Mouse (Mus musculus) lung, embryonic 16.5 days (tissue): ENCODE measurements around the gene Apol6. TPM values are rescaled to one million over a fixed set of nuclear protein-coding genes. Genes with fewer than 3 reads are reported as not detected.

Source experiments
- ATAC-seq: fragments of 200-750 bp; cut with Nextera tagmentation; 2 replicates; pipeline ENCODE4 v1.8.0; 2017; ENCODE audit warnings: low read depth, mild to moderate bottlenecking, moderate library complexity
- H3K27ac ChIP-seq: fragments of 300-500 bp; sonication (generic); 2 replicates; pipeline ENCODE4 v1.5.1; 2014; ENCODE audit warnings: mild to moderate bottlenecking, control low read depth, low read length
- H3K27me3 ChIP-seq: fragments of 300-500 bp; sonication (generic); 2 replicates; pipeline ENCODE4 v1.6.1; 2014; ENCODE audit warnings: low read depth, low read length, mixed read lengths; ENCODE audit not compliant: control insufficient read depth, insufficient read depth
- H3K36me3 ChIP-seq: fragments of 300-500 bp; sonication (generic); 2 replicates; pipeline ENCODE4 v1.6.1; 2014; ENCODE audit warnings: low read length; ENCODE audit not compliant: control insufficient read depth, insufficient read depth
- H3K4me1 ChIP-seq: fragments of 300-500 bp; sonication (generic); replicated peaks from 2 replicates; pipeline ENCODE4 v1.6.1; 2014; ENCODE audit warnings: low read length, mixed read lengths; ENCODE audit not compliant: control insufficient read depth, insufficient read depth
- H3K4me2 ChIP-seq: fragments of 300-500 bp; sonication (generic); 2 replicates; pipeline ENCODE4 v1.6.1; 2014; ENCODE audit warnings: low read depth, low read length, control low read depth
- H3K4me3 ChIP-seq: fragments of 300-500 bp; sonication (generic); 2 replicates; pipeline ENCODE4 v1.5.1; 2014; ENCODE audit warnings: mild to moderate bottlenecking, low read length, control low read depth
- H3K9ac ChIP-seq: fragments of 300-500 bp; sonication (generic); 2 replicates; pipeline ENCODE4 v1.6.1; 2014; ENCODE audit warnings: low read length, control low read depth
- H3K9me3 ChIP-seq: fragments of 300-500 bp; sonication (generic); 2 replicates; pipeline ENCODE4 v1.6.1; 2016; ENCODE audit warnings: low read length; ENCODE audit not compliant: control insufficient read depth
- WGBS: fragments of 180-500 bp; shearing (Covaris S2); extraction: QIAGEN DNeasy Blood & Tissue Kit; methylation state at CpG from one replicate; pipeline ENCODE4 v1.1.7; 2014; 5-methylcytosine and 5-hydroxymethylcytosine counted together
- polyA plus RNA-seq: library from polyadenylated mRNA; unstranded; fragments of >200 nt; fragmentation: Nextera tagmentation; extraction: Ambion mirVana; gene quantifications from 2 replicates; pipeline ENCODE4 v1.2.1, GENCODE M21; 2015

Apol6 gene
- polyA plus RNA-seq, 1 experiment from 2014 or later: 0.06 TPM

- H3K36me3 ChIP-seq: peaks cover 2% of the 10 kb centered on the region
- 0 out of 2 replicates have a peak, but pooled peaks cover 2% of the 10 kb centered on the region for H3K4me1 ChIP-seq
- H3K27ac ChIP-seq: no peak overlapping the region
- peak; percentile 53; the same call in 1 of the 2 replicates for ATAC-seq
- WGBS: 15% methylated on average over 10 of the region's 10 CpGs
- H3K9me3 ChIP-seq: no peaks in the 10 kb centered on the region
- H3K9ac ChIP-seq: no peak overlapping the region
- H3K4me2 ChIP-seq: 0 out of 2 replicates have a peak overlapping the region, but pooled peaks have one; percentile 16
- H3K4me3 ChIP-seq: no peak overlapping the region
- H3K27me3 ChIP-seq: no peaks in the 10 kb centered on the region
Observed at GRCm38 (mm10) chr15:77071501-77071900, 27.0 kb downstream of the Apol6 start.

DNA sequence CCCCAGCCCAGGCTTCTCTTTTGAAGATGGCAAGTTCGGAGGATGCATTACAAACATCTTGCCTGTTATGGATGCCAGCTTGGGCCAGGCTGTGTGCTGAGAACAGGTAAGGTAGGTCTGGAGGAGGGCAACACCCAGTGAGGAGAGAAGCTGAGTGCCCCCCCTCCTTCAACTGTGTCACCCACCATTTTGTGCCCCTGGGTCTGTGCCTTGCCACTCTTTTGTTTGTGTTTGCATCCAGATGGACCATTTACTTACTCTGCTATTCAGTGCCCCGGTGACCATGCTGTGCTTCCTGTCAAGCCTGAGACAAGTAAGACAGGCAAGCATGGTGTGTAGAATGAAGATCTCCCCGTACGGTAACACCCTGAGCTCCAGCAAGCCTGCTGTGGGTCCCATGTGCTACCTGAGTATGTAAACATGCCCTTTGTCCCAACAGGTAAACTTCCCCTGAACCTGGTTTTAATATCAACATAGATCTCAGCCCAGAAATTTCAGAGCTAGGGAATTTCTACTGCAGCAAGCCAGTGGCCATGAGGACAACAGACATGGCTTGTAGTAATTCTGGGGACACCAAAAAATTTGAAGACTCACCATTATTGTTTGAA, 28.1 kb downstream of the Apol6 start:
- 71% methylated on average over 4 of the region's 4 CpGs for WGBS
- no peak overlapping the region for H3K4me2 ChIP-seq
- H3K9me3 ChIP-seq: no peaks in the 10 kb centered on the region
- H3K27me3 ChIP-seq: no peaks in the 10 kb centered on the region
- 0 out of 2 replicates have a peak, but pooled peaks cover 2% of the 10 kb centered on the region for H3K4me1 ChIP-seq
- peaks cover 14% of the 10 kb centered on the region for H3K36me3 ChIP-seq
- no peak overlapping the region for H3K27ac ChIP-seq
- ATAC-seq: no peak
- H3K4me3 ChIP-seq: no peak overlapping the region
- no peak overlapping the region for H3K9ac ChIP-seq

- peaks cover 23% of the 10 kb centered on the region for H3K36me3 ChIP-seq
Observed at GRCm38 (mm10) chr15:77076523-77076922, 32.0 kb downstream of the Apol6 start.

DNA sequence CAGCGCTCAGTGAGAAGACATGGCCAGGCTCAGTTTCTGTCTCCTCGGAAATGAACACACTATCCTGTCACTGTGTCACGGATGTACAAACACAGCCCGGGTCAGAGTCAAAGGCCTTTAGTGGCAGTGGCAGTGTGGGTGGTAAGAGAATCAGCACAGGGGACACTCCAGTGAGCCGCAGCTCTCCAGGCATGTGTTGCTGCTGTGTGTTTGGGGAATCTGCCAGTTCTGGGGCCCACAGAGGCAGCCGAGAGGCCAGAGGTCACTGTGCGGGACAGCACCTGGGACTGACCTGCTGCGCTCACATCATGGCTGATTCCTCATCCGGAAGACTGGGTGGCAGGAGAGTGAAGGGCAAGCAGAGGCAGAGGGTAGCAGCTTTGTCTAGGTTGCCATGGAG, 33.4 kb downstream of the Apol6 start:
- no peak overlapping the region for H3K27ac ChIP-seq
- H3K4me2 ChIP-seq: no peak overlapping the region
- no peaks in the 10 kb centered on the region for H3K4me1 ChIP-seq
- no peak overlapping the region for H3K4me3 ChIP-seq
- H3K9ac ChIP-seq: no peak overlapping the region
- peaks cover 26% of the 10 kb centered on the region for H3K36me3 ChIP-seq
- H3K27me3 ChIP-seq: no peaks in the 10 kb centered on the region
- 79% methylated on average over 9 of the region's 9 CpGs for WGBS
- no peaks in the 10 kb centered on the region for H3K9me3 ChIP-seq
- ATAC-seq: no peak

More at GRCm38 (mm10) chr15:77076523-77076922, 32.0 kb downstream of the Apol6 start:
- Histone ChIP-seq H3K4me1 (no peaks in the 10 kb centered on the region), H3K4me3 (no peak overlapping the region), H3K4me2 (no peak overlapping the region), H3K27ac (no peak overlapping the region), H3K9me3 (no peaks in the 10 kb centered on the region), H3K27me3 (no peaks in the 10 kb centered on the region), H3K9ac (no peak overlapping the region)
- WGBS: 72% methylated on average over 3 of the region's 3 CpGs
- ATAC-seq: no peak

DNA sequence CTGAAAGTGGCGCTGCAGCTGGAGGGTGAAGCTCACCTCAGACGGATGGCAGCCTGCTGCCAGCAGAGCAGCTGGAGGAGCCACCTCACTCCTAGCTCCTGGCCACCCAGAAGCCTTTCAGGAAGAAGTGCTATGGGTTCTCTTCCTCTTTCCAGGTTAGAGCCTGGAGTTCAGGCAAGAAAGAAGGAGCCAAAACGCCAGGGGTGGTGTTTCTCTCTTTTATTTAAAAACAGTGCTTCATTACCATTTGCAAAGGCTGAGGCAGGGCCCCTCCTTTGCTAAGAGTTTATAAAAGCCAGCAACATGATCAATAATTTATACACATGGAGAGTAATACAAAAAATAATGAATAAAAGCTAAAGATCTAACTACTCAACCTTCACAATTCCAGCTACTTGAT, 34.3 kb downstream of the Apol6 start:
- Histone ChIP-seq H3K9me3 (no peaks in the 10 kb centered on the region), H3K9ac (no peak overlapping the region), H3K27ac (no peak overlapping the region), H3K4me3 (no peak overlapping the region), H3K36me3 (peaks cover 26% of the 10 kb centered on the region), H3K4me1 (no peaks in the 10 kb centered on the region), H3K27me3 (no peaks in the 10 kb centered on the region), H3K4me2 (no peak overlapping the region)
- whole genome bisulfite sequencing: 79% methylated on average over 3 of the region's 3 CpGs
- ATAC-seq: no peak

DNA sequence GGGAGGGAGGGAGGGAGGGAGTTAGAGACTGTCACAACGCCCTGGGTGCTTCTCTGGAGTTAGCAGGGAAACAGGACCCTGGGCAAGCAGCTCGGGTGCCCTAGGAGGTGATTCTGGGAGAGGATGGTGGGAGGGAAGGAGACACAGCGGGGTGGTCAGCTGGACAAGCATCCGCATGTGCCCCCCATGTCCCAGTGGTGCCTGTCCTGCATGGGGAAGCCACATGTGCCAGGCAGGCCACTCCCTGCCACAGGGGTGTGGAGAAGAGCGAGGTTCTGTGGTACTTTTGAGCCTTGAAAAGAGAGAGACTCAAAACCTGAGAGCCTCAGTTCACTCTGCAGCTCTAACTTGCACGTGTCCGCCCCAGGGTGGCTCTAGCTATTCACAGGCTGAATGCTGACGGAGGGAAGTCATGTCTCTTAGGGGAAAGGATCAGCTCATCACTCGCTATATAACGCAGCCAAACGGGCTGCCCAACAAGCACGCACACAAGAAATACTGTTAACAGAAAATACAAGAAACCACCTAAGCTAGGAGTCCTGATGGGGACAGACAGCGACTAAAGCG, 34.8 kb downstream of the Apol6 start:
- no peaks in the 10 kb centered on the region for H3K4me1 ChIP-seq
- no peak overlapping the region for H3K4me3 ChIP-seq
- peaks cover 29% of the 10 kb centered on the region for H3K36me3 ChIP-seq
- H3K9me3 ChIP-seq: no peaks in the 10 kb centered on the region
- H3K9ac ChIP-seq: no peak overlapping the region
- WGBS: 82% methylated on average over 14 of the region's 14 CpGs
- H3K27ac ChIP-seq: no peak overlapping the region
- H3K4me2 ChIP-seq: no peak overlapping the region
- H3K27me3 ChIP-seq: no peaks in the 10 kb centered on the region
- no peak for ATAC-seq

DNA sequence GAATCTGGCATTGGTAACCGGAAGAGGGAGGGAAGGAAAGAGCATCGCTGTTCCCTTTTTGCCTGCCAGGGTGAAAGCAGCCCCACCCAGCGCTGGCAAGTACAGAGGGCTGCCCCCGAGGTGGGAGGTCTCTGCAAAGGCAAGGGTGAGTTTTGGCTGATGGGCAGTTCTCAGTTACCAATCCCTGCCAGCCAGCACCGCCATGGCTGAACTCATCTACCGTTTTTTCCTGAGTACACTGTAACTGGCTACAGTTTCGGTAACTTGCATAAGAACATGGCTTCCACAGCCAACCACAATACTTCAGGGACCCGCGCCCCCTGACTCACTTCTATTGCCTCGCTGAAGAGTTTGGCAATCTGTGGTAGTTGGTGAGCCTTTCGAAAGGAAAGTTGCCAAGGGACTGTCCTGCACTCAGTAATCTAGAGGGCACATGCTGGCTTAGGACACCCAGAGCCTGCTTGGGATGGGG, 35.4 kb downstream of the Apol6 start:
- H3K4me2 ChIP-seq: no peak overlapping the region
- no peaks in the 10 kb centered on the region for H3K9me3 ChIP-seq
- no peak for ATAC-seq
- no peak overlapping the region for H3K9ac ChIP-seq
- 83% methylated on average over 11 of the region's 11 CpGs for WGBS
- no peak overlapping the region for H3K4me3 ChIP-seq
- H3K27me3 ChIP-seq: no peaks in the 10 kb centered on the region
- peaks cover 29% of the 10 kb centered on the region for H3K36me3 ChIP-seq
- H3K4me1 ChIP-seq: no peaks in the 10 kb centered on the region
- H3K27ac ChIP-seq: no peak overlapping the region

- WGBS: 64% methylated on average over 14 of the region's 14 CpGs
- H3K4me2 ChIP-seq: no peak overlapping the region
- peaks cover 31% of the 10 kb centered on the region for H3K36me3 ChIP-seq
- no peak overlapping the region for H3K9ac ChIP-seq
- peak; percentile 34; the same call in 1 of the 2 replicates for ATAC-seq
- H3K27ac ChIP-seq: no peak overlapping the region
- no peaks in the 10 kb centered on the region for H3K9me3 ChIP-seq
- no peaks in the 10 kb centered on the region for H3K27me3 ChIP-seq
- H3K4me3 ChIP-seq: no peak overlapping the region
- H3K4me1 ChIP-seq: no peaks in the 10 kb centered on the region
Observed at GRCm38 (mm10) chr15:77080684-77081254, 36.2 kb downstream of the Apol6 start.

GRCm38 (mm10) chr15:77081454-77081853, 36.9 kb downstream of the Apol6 start:
- no peaks in the 10 kb centered on the region for H3K27me3 ChIP-seq
- H3K27ac ChIP-seq: no peak overlapping the region

More at GRCm38 (mm10) chr15:77081454-77081853, 36.9 kb downstream of the Apol6 start:
- H3K4me1 ChIP-seq: no peaks in the 10 kb centered on the region
- no peaks in the 10 kb centered on the region for H3K9me3 ChIP-seq
- no peak overlapping the region for H3K9ac ChIP-seq
- H3K4me3 ChIP-seq: no peak overlapping the region
- H3K36me3 ChIP-seq: peaks cover 29% of the 10 kb centered on the region
- WGBS: 79% methylated on average over 5 of the region's 5 CpGs
- no peak for ATAC-seq
- no peak overlapping the region for H3K4me2 ChIP-seq
